Mouse (Mus musculus): ENCODE measurements around the gene Grik2. TPM values are rescaled to one million over a fixed set of nuclear protein-coding genes. Genes with fewer than 3 reads are reported as not detected.
A peak's percentile ranks its signal among the peaks of the same experiment; 100 is the strongest.

Gene Grik2
- 30.7 and 31.4 TPM in 2 replicates for polyA plus RNA-seq (2012; rRNA removed)

GRCm38 (mm10) chr10:49788381-49788906 is at the start of gene Grik2:
Gene Grik2 (minus strand): TSS chr10:49788766.
- H3K4me1 ChIP-seq (ENCODE audit: control insufficient read depth, insufficient read depth, low read length): no peaks in the 10 kb centered on the region; the same call in 1 of the 2 replicates
- 0 out of 2 replicates have a peak within 1 kb of the TSS, but pooled peaks have one; percentile 37 for H3K27ac ChIP-seq (ENCODE audit: insufficient read depth, low read length)
- peak within 1 kb of the TSS; percentile 72 for H3K4me3 ChIP-seq (ENCODE audit: insufficient read depth, low read length)
- TF ChIP-seq POLR2A (IDR thresholded peaks at IDR 0.05; ENCODE audit: extremely low read depth, insufficient read depth, low read length): peak; percentile 47; the same call in 1 of the 2 replicates
- TF ChIP-seq CTCF (IDR thresholded peaks at IDR 0.05; ENCODE audit: extremely low read depth, insufficient read depth, low read length): no peak

GRCm38 (mm10) chr10:49834392-49834791 is 45.8 kb upstream of the Grik2 start:
- no peaks in the 10 kb centered on the region for H3K4me1 ChIP-seq (ENCODE audit: control insufficient read depth, insufficient read depth, low read length)
- no peak overlapping the region for H3K4me3 ChIP-seq (ENCODE audit: insufficient read depth, low read length)
- no peak overlapping the region for H3K27ac ChIP-seq (ENCODE audit: insufficient read depth, low read length)
- TF ChIP-seq POLR2A (IDR thresholded peaks at IDR 0.05; ENCODE audit: extremely low read depth, insufficient read depth, low read length) (no peak), CTCF (IDR thresholded peaks at IDR 0.05; ENCODE audit: extremely low read depth, insufficient read depth, low read length) (no peak)

- TF ChIP-seq POLR2A (IDR thresholded peaks at IDR 0.05; ENCODE audit: extremely low read depth, insufficient read depth, low read length): no peak
- no peak overlapping the region for H3K4me3 ChIP-seq (ENCODE audit: insufficient read depth, low read length)
- no peaks in the 10 kb centered on the region for H3K4me1 ChIP-seq (ENCODE audit: control insufficient read depth, insufficient read depth, low read length)
- no peak overlapping the region for H3K27ac ChIP-seq (ENCODE audit: insufficient read depth, low read length)
Measured at GRCm38 (mm10) chr10:49807276-49807675, 18.7 kb upstream of the Grik2 start.

GRCm38 (mm10) chr10:49801001-49801400 is 12.4 kb upstream of the Grik2 start:
- TF ChIP-seq CTCF (IDR thresholded peaks at IDR 0.05; ENCODE audit: extremely low read depth, insufficient read depth, low read length): no peak
- TF ChIP-seq POLR2A (IDR thresholded peaks at IDR 0.05; ENCODE audit: extremely low read depth, insufficient read depth, low read length): no peak
- Histone ChIP-seq H3K4me3 (ENCODE audit: insufficient read depth, low read length) (no peak overlapping the region), H3K27ac (ENCODE audit: insufficient read depth, low read length) (no peak overlapping the region), H3K4me1 (ENCODE audit: control insufficient read depth, insufficient read depth, low read length) (no peaks in the 10 kb centered on the region)

GRCm38 (mm10) chr10:49794129-49794528 is 5.6 kb upstream of the Grik2 start:
- Histone ChIP-seq H3K4me3 (ENCODE audit: insufficient read depth, low read length) (no peak overlapping the region), H3K27ac (ENCODE audit: insufficient read depth, low read length) (no peak overlapping the region), H3K4me1 (ENCODE audit: control insufficient read depth, insufficient read depth, low read length) (no peaks in the 10 kb centered on the region; the same call in 1 of the 2 replicates)
- TF ChIP-seq POLR2A (IDR thresholded peaks at IDR 0.05; ENCODE audit: extremely low read depth, insufficient read depth, low read length): no peak
- TF ChIP-seq CTCF (IDR thresholded peaks at IDR 0.05; ENCODE audit: extremely low read depth, insufficient read depth, low read length): no peak

- Histone ChIP-seq H3K27ac (ENCODE audit: insufficient read depth, low read length) (no peak overlapping the region), H3K4me1 (ENCODE audit: control insufficient read depth, insufficient read depth, low read length) (no peaks in the 10 kb centered on the region; the same call in 1 of the 2 replicates), H3K4me3 (ENCODE audit: insufficient read depth, low read length) (no peak overlapping the region)
- TF ChIP-seq CTCF (IDR thresholded peaks at IDR 0.05; ENCODE audit: extremely low read depth, insufficient read depth, low read length) (no peak), POLR2A (IDR thresholded peaks at IDR 0.05; ENCODE audit: extremely low read depth, insufficient read depth, low read length) (no peak)
Measured at GRCm38 (mm10) chr10:49790326-49790725, 1.8 kb upstream of the Grik2 start.

- H3K27ac ChIP-seq (ENCODE audit: insufficient read depth, low read length): no peak overlapping the region
- TF ChIP-seq CTCF (IDR thresholded peaks at IDR 0.05; ENCODE audit: extremely low read depth, insufficient read depth, low read length): no peak
- TF ChIP-seq POLR2A (IDR thresholded peaks at IDR 0.05; ENCODE audit: extremely low read depth, insufficient read depth, low read length): no peak
- no peak overlapping the region for H3K4me3 ChIP-seq (ENCODE audit: insufficient read depth, low read length)
- H3K4me1 ChIP-seq (ENCODE audit: control insufficient read depth, insufficient read depth, low read length): no peaks in the 10 kb centered on the region; the same call in 1 of the 2 replicates
Measured at GRCm38 (mm10) chr10:49789711-49790110, 1.1 kb upstream of the Grik2 start.

- peak overlapping the region; percentile 72 for H3K4me3 ChIP-seq (ENCODE audit: insufficient read depth, low read length)
- H3K27ac ChIP-seq (ENCODE audit: insufficient read depth, low read length): 0 out of 2 replicates have a peak overlapping the region, but pooled peaks have one; percentile 37
- TF ChIP-seq CTCF (IDR thresholded peaks at IDR 0.05; ENCODE audit: extremely low read depth, insufficient read depth, low read length) (no peak), POLR2A (IDR thresholded peaks at IDR 0.05; ENCODE audit: extremely low read depth, insufficient read depth, low read length) (no peak)
- no peaks in the 10 kb centered on the region; the same call in 1 of the 2 replicates for H3K4me1 ChIP-seq (ENCODE audit: control insufficient read depth, insufficient read depth, low read length)
Measured at GRCm38 (mm10) chr10:49788914-49789313, 348 bp upstream of the Grik2 start.

GRCm38 (mm10) chr10:49786630-49787029 is 1.9 kb downstream of the Grik2 start:
- Histone ChIP-seq H3K27ac (ENCODE audit: insufficient read depth, low read length) (no peak overlapping the region), H3K4me3 (ENCODE audit: insufficient read depth, low read length) (peak overlapping the region; percentile 72), H3K4me1 (ENCODE audit: control insufficient read depth, insufficient read depth, low read length) (no peaks in the 10 kb centered on the region; the same call in 1 of the 2 replicates)
- no peak for TF ChIP-seq CTCF (IDR thresholded peaks at IDR 0.05; ENCODE audit: extremely low read depth, insufficient read depth, low read length)
- TF ChIP-seq POLR2A (IDR thresholded peaks at IDR 0.05; ENCODE audit: extremely low read depth, insufficient read depth, low read length): no peak

GRCm38 (mm10) chr10:49785477-49785876 is 3.1 kb downstream of the Grik2 start:
- H3K27ac ChIP-seq (ENCODE audit: insufficient read depth, low read length): no peak overlapping the region
- no peaks in the 10 kb centered on the region; the same call in 1 of the 2 replicates for H3K4me1 ChIP-seq (ENCODE audit: control insufficient read depth, insufficient read depth, low read length)
- H3K4me3 ChIP-seq (ENCODE audit: insufficient read depth, low read length): peak overlapping the region; percentile 20; the same call in 1 of the 2 replicates
- no peak for TF ChIP-seq POLR2A (IDR thresholded peaks at IDR 0.05; ENCODE audit: extremely low read depth, insufficient read depth, low read length)
- no peak for TF ChIP-seq CTCF (IDR thresholded peaks at IDR 0.05; ENCODE audit: extremely low read depth, insufficient read depth, low read length)
